ENCODE assay signal across 8 mouse cellular contexts in the genomic region with DNA sequence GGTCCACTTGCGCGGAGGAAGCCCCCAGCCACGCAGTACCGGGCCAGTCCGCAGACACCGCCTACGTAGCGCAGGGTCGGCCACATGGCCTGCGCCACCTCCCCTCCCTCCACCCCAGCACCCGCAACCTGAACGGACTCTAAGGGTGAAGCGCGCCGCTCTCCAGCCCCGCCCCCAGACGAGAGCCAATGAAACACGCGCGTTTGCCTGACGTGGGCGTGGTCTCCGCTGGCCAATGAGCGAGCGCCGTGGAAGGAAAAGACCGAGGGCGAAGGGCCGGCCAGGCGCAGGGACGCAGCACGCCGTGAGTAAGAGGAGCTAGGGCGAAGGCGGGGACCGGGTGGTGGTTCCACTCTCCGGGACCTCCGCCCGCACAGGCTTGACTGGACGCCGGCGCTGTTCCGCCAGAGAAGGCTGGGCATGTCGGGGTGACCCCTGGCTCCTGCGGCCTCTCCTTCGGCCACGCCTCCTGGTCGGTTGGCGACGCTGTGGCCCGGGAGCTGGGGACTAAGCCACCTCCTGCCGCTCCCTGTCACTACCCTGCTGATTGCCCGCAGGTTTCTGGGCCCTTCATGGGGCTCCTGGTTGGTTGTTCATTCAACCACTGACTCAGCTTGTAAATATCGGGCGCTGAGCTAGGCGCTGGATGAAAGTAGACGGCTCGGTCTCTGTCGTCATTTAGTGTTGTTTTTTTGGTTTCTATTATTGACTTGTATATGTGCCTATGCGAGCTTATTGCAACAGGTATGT. TPM values are rescaled to one million over a fixed set of nuclear protein-coding genes. Genes with fewer than 3 reads are reported as not detected.
A peak's percentile ranks its signal among the peaks of the same experiment; 100 is the strongest.
DNase-seq lines count a peak whose midpoint lies in the region; ATAC-seq lines count a peak whose summit lies in the region.

A gene (minus strand): TSS at position 163 of the 750 bp plus-strand sequence.
A gene (plus strand): TSS at position 240 of the 750 bp plus-strand sequence.

- H3K4me2 ChIP-seq in forebrain, embryonic 14.5 days (ENCODE audit: low read length): peak within 1 kb of the TSS; percentile 86
- H3K4me2 ChIP-seq in neural tube, embryonic 15.5 days: peak within 1 kb of the TSS; percentile 83

- H3K36me3 ChIP-seq in forebrain, embryonic 14.5 days (ENCODE audit: control insufficient read depth, insufficient read depth, low read length): no peaks in the 10 kb centered on the region
- H3K36me3 ChIP-seq in neural tube, embryonic 15.5 days: peaks cover 11% of the 10 kb centered on the region

- 0 out of 2 replicates have a peak, but pooled peaks cover 3% of the 10 kb centered on the region for H3K9me3 ChIP-seq in forebrain, embryonic 14.5 days (replicated peaks; ENCODE audit: control insufficient read depth, low read length)
- no peaks in the 10 kb centered on the region for H3K9me3 ChIP-seq in neural tube, embryonic 15.5 days (replicated peaks)

- H3K4me3 ChIP-seq in forebrain, embryonic 14.5 days (ENCODE audit: low read depth, low read length): peak within 1 kb of the TSS; percentile 65
- H3K4me3 ChIP-seq in neural tube, embryonic 15.5 days (replicated peaks): peak within 1 kb of the TSS; percentile 89

- DNase-seq in ES-CJ7 (ENCODE audit: low read depth, low spot score): peak; percentile 95
- DNase-seq in cerebellum, adult 11 months: peak; percentile 95
- DNase-seq in forebrain, embryonic 14.5 days (ENCODE audit: low spot score): peak; percentile 96
- peak; percentile 96 for DNase-seq in heart, postnatal 14 days
- peak; percentile 96 for DNase-seq in layer of hippocampus, adult 11-12 months (ENCODE audit: low spot score)
- peak; percentile 97 to 98 for DNase-seq in lung, adult 18-20 months
- DNase-seq in testis, postnatal 14 days (ENCODE audit: low spot score): peak; percentile 96

- H3K27me3 ChIP-seq in forebrain, embryonic 14.5 days (replicated peaks; ENCODE audit: control insufficient read depth, insufficient read depth, low read length): no peaks in the 10 kb centered on the region
- H3K27me3 ChIP-seq in neural tube, embryonic 15.5 days (replicated peaks): no peaks in the 10 kb centered on the region

- H3K9ac ChIP-seq in forebrain, embryonic 14.5 days (ENCODE audit: low read length): peak within 1 kb of the TSS; percentile 68
- H3K9ac ChIP-seq in neural tube, embryonic 15.5 days (replicated peaks): peak within 1 kb of the TSS; percentile 78

- intact Hi-C loops in heart, postnatal 14 days (cut with DNase I): no loop called here

- peak within 1 kb of the TSS; percentile 63; the same call in 1 of the 2 replicates for H3K27ac ChIP-seq in forebrain, embryonic 14.5 days (ENCODE audit: low read depth, low read length)
- H3K27ac ChIP-seq in neural tube, embryonic 15.5 days (replicated peaks): peak within 1 kb of the TSS; percentile 90

- no peaks in the 10 kb centered on the region for H3K4me1 ChIP-seq in forebrain, embryonic 14.5 days (ENCODE audit: control insufficient read depth, insufficient read depth, low read length)
- H3K4me1 ChIP-seq in neural tube, embryonic 15.5 days: peaks cover 23% of the 10 kb centered on the region

- WGBS in forebrain, embryonic 14.5 days: under 1% methylated on average over 56 of the region's 60 CpGs
- under 1% methylated on average over 59 of the region's 60 CpGs for WGBS in neural tube, embryonic 15.5 days

- ATAC-seq in forebrain, embryonic 14.5 days: peak; percentile 98
- peak; percentile 98 for ATAC-seq in neural tube, embryonic 15.5 days (ENCODE audit: low FRiP score)

RNA-seq across cellular contexts. Expression of the first gene that starts in this region (rescaled TPM):
- 9.0 and 12.7 TPM in 2 replicates for polyA plus RNA-seq in forebrain, embryonic 14.5 days (2014; fragmentation: Nextera tagmentation; extraction: Ambion mirVana)
- total RNA-seq in heart, postnatal 14 days (2021): 10 to 100 TPM; 30.0 to 30.2 TPM
- 12.6 and 13.4 TPM in 2 replicates for polyA plus RNA-seq in neural tube, embryonic 15.5 days (2015; fragmentation: Nextera tagmentation; extraction: Ambion mirVana)

RNA-seq across cellular contexts. Expression of the second gene that starts in this region (rescaled TPM):
- polyA plus RNA-seq in forebrain, embryonic 14.5 days (2014; fragmentation: Nextera tagmentation; extraction: Ambion mirVana): 27.7 and 28.4 TPM in 2 replicates
- 10 to 100 TPM; 19.4 to 21.3 TPM for total RNA-seq in heart, postnatal 14 days (2021)
- polyA plus RNA-seq in neural tube, embryonic 15.5 days (2015; fragmentation: Nextera tagmentation; extraction: Ambion mirVana): 37.6 and 40.3 TPM in 2 replicates

Comparison
In these comparisons a context has a peak if more than half of its experiments do, and no peak if none do; other contexts are left out.
1. Peak in every context shown above with its lines: DNase-seq, ATAC-seq, H3K4me3 ChIP-seq and H3K27ac ChIP-seq.